Mouse (Mus musculus) intestine, postnatal 0 days (tissue): ENCODE measurements at regions not wholly inside any gene's neighbourhood (a gene's known extent, or its start where the extent isn't known, plus 50 kb on each side); places are given as distances from the start of the nearest gene placed in this dataset.
"Not testable (repeated sequence)": the region's sequence is repeated elsewhere in the genome, so short reads cannot be mapped to it uniquely, and the experiment has no call there.

ENCODE experiments used
- ATAC-seq: fragments of 200-750 bp; cut with Nextera tagmentation; 2 replicates; pipeline ENCODE4 v1.8.0; 2017; ENCODE audit warnings: mild to moderate bottlenecking, moderate TSS enrichment, moderate library complexity
- H3K27ac ChIP-seq: fragments of 300-500 bp; sonication (generic); 2 replicates; pipeline ENCODE4 v1.5.1; 2014; ENCODE audit warnings: mild to moderate bottlenecking, low read depth, low read length, moderate library complexity
- H3K27me3 ChIP-seq: fragments of 300-500 bp; sonication (generic); replicated peaks from 2 replicates; pipeline ENCODE4 v1.6.1; 2014; ENCODE audit warnings: low read length, mixed read lengths; ENCODE audit not compliant: control insufficient read depth, insufficient read depth
- H3K36me3 ChIP-seq: fragments of 300-500 bp; sonication (generic); 2 replicates; pipeline ENCODE4 v1.6.1; 2014; ENCODE audit warnings: mild to moderate bottlenecking, moderate library complexity; ENCODE audit not compliant: control insufficient read depth, insufficient read depth
- H3K4me1 ChIP-seq: fragments of 300-500 bp; sonication (generic); replicated peaks from 2 replicates; pipeline ENCODE4 v1.6.1; 2014; ENCODE audit warnings: antibody characterized with exemption, low read length, mixed read lengths; ENCODE audit not compliant: control insufficient read depth, insufficient read depth
- H3K4me2 ChIP-seq: fragments of 300-500 bp; sonication (generic); replicated peaks from 2 replicates; pipeline ENCODE4 v1.6.1; 2014; ENCODE audit warnings: low read depth, mild to moderate bottlenecking, moderate library complexity
- H3K4me3 ChIP-seq: fragments of 300-500 bp; sonication (generic); 2 replicates; pipeline ENCODE4 v1.5.1; 2014; ENCODE audit warnings: low read depth, low read length
- H3K9ac ChIP-seq: fragments of 300-500 bp; sonication (generic); 2 replicates; pipeline ENCODE4 v1.6.1; 2014; ENCODE audit warnings: mild to moderate bottlenecking, low read depth, low read length
- H3K9me3 ChIP-seq: fragments of 300-500 bp; sonication (generic); 2 replicates; pipeline ENCODE4 v1.6.1; 2016; ENCODE audit warnings: mixed run types; ENCODE audit not compliant: control insufficient read depth
- CTCF ChIP-seq: sonication (generic); IDR thresholded peaks from 2 replicates; pipeline ENCODE4 v1.5.1; 2016; ENCODE audit warnings: low read depth, mild to moderate bottlenecking, control low read depth, antibody characterized with exemption, moderate library complexity
- WGBS: fragments of 180-500 bp; shearing (Covaris S2); extraction: QIAGEN DNeasy Blood & Tissue Kit; methylation state at CpG from one replicate; pipeline ENCODE4 v1.1.7; 2014; 5-methylcytosine and 5-hydroxymethylcytosine counted together

- Histone ChIP-seq H3K4me2 (no peak overlapping the region), H3K27ac (no peak overlapping the region), H3K4me3 (no peak overlapping the region), H3K9ac (no peak overlapping the region), H3K36me3 (no peaks in the 10 kb centered on the region), H3K4me1 (no peaks in the 10 kb centered on the region), H3K9me3 (no peaks in the 10 kb centered on the region), H3K27me3 (no peaks in the 10 kb centered on the region)
- no peak for ATAC-seq
- 84% methylated on average over 7 of the region's 7 CpGs for WGBS
- TF ChIP-seq CTCF = no peak
Measured at GRCm38 (mm10) chr12:113241373-113242193, 55.9 kb downstream of the Tmem121 start.

- ATAC-seq = no peak
- no peak overlapping the region for H3K4me2 ChIP-seq
- H3K27me3 ChIP-seq = no peaks in the 10 kb centered on the region
- no peak overlapping the region for H3K9ac ChIP-seq
- no peak overlapping the region for H3K27ac ChIP-seq
- no peaks in the 10 kb centered on the region for H3K9me3 ChIP-seq
- TF ChIP-seq CTCF = no peak
- H3K36me3 ChIP-seq = no peaks in the 10 kb centered on the region
- WGBS = 78% methylated on average over 3 of the region's 3 CpGs
- no peak overlapping the region for H3K4me3 ChIP-seq
- H3K4me1 ChIP-seq = no peaks in the 10 kb centered on the region
Measured at GRCm38 (mm10) chr12:113242194-113242510, 56.4 kb downstream of the Tmem121 start.

GRCm38 (mm10) chr12:113244685-113245084 lies 59.0 kb downstream of the Tmem121 start:
- H3K4me3 ChIP-seq = no peak overlapping the region
- H3K9me3 ChIP-seq = no peaks in the 10 kb centered on the region
- H3K27ac ChIP-seq = no peak overlapping the region
- no peak overlapping the region for H3K4me2 ChIP-seq
- WGBS = 89% methylated on average over 2 of the region's 2 CpGs
- H3K4me1 ChIP-seq = no peaks in the 10 kb centered on the region
- no peaks in the 10 kb centered on the region for H3K27me3 ChIP-seq
- TF ChIP-seq CTCF = no peak
- H3K9ac ChIP-seq = no peak overlapping the region
- H3K36me3 ChIP-seq = no peaks in the 10 kb centered on the region
- ATAC-seq = no peak

- not testable (repeated sequence) for H3K9me3 ChIP-seq, H3K4me3 ChIP-seq, H3K4me1 ChIP-seq, H3K27me3 ChIP-seq, ATAC-seq, H3K9ac ChIP-seq, H3K4me2 ChIP-seq, H3K36me3 ChIP-seq, H3K27ac ChIP-seq
- 64% methylated on average over 2 of the region's 2 CpGs for WGBS
Measured at GRCm38 (mm10) chr12:113253446-113254424, 68.0 kb downstream of the Tmem121 start.

GRCm38 (mm10) chr12:113255331-113255730 lies 69.6 kb downstream of the Tmem121 start:
- Histone ChIP-seq H3K27me3 (no peaks in the 10 kb centered on the region), H3K9ac (no peak overlapping the region), H3K4me2 (no peak overlapping the region), H3K27ac (no peak overlapping the region), H3K4me3 (no peak overlapping the region), H3K4me1 (no peaks in the 10 kb centered on the region), H3K9me3 (no peaks in the 10 kb centered on the region), H3K36me3 (no peaks in the 10 kb centered on the region)
- TF ChIP-seq CTCF = no peak
- WGBS = 89% methylated on average over 3 of the region's 3 CpGs
- ATAC-seq = no peak

GRCm38 (mm10) chr12:113256628-113257027 lies 70.9 kb downstream of the Tmem121 start:
- WGBS = 73% methylated on average over 2 of the region's 2 CpGs

More at GRCm38 (mm10) chr12:113256628-113257027, 70.9 kb downstream of the Tmem121 start:
- H3K27ac ChIP-seq = no peak overlapping the region
- H3K4me3 ChIP-seq = no peak overlapping the region
- no peaks in the 10 kb centered on the region for H3K4me1 ChIP-seq
- no peaks in the 10 kb centered on the region for H3K9me3 ChIP-seq
- no peaks in the 10 kb centered on the region for H3K27me3 ChIP-seq
- H3K36me3 ChIP-seq = no peaks in the 10 kb centered on the region
- H3K9ac ChIP-seq = no peak overlapping the region
- no peak for TF ChIP-seq CTCF
- no peak for ATAC-seq
- H3K4me2 ChIP-seq = no peak overlapping the region
